Mouse (Mus musculus) heart, embryonic 10.5 days (tissue): ENCODE results near the gene Vamp9. TPM values are rescaled to one million over a fixed set of nuclear protein-coding genes. Genes with fewer than 3 reads are reported as not detected.

Experiments used
- DNase-seq: peaks from one replicate; pipeline ENCODE4 v3.0.0-alpha.2; 2017; ENCODE audit warnings: low spot score
- H3K27ac ChIP-seq: fragments of 300-500 bp; sonication (generic); 2 replicates; pipeline ENCODE4 v1.5.1; 2016; ENCODE audit warnings: mild to moderate bottlenecking
- H3K27me3 ChIP-seq: fragments of 300-500 bp; sonication (generic); 2 replicates; pipeline ENCODE4 v1.6.1; 2016; ENCODE audit warnings: mild to moderate bottlenecking; ENCODE audit not compliant: poor library complexity, insufficient read depth, severe bottlenecking
- H3K36me3 ChIP-seq: fragments of 300-500 bp; sonication (generic); 2 replicates; pipeline ENCODE4 v1.6.1; 2016; ENCODE audit warnings: mild to moderate bottlenecking, moderate library complexity
- H3K4me1 ChIP-seq: fragments of 300-500 bp; sonication (generic); 2 replicates; pipeline ENCODE4 v1.6.1; 2016; ENCODE audit warnings: mild to moderate bottlenecking
- H3K4me3 ChIP-seq: fragments of 300-500 bp; sonication (generic); 2 replicates; pipeline ENCODE4 v1.5.1; 2016; ENCODE audit warnings: mild to moderate bottlenecking, moderate library complexity
- H3K9me3 ChIP-seq: fragments of 300-500 bp; sonication (generic); 2 replicates; pipeline ENCODE4 v1.6.1; 2016; ENCODE audit warnings: mild to moderate bottlenecking, moderate library complexity
- WGBS: fragments of 180-500 bp; shearing (Covaris S2); methylation state at CpG from one replicate; pipeline ENCODE4 v1.1.7; 2016; 5-methylcytosine and 5-hydroxymethylcytosine counted together
- polyA plus RNA-seq: library from polyadenylated mRNA; unstranded; fragments of >200 nt; fragmentation: Nextera tagmentation; extraction: Ambion mirVana; gene quantifications from 2 replicates; pipeline ENCODE4 v1.2.1, GENCODE M21; 2016

The Vamp9 gene
- polyA plus RNA-seq, 1 experiment from 2014 or later = 0.35 TPM

- H3K27ac ChIP-seq = no peak overlapping the region
- DNase-seq = no peak
- H3K4me3 ChIP-seq = no peak overlapping the region
- no peaks in the 10 kb centered on the region for H3K27me3 ChIP-seq
- H3K36me3 ChIP-seq = no peaks in the 10 kb centered on the region
- 44% methylated on average over 12 of the region's 12 CpGs for WGBS
- H3K4me1 ChIP-seq = 0 out of 2 replicates have a peak, but pooled peaks cover 1% of the 10 kb centered on the region
- no peaks in the 10 kb centered on the region for H3K9me3 ChIP-seq
These were observed 14.3 kb upstream of the Vamp9 start for GRCm38 (mm10) chr5:99891516-99892441.

GRCm38 (mm10) chr5:99900041-99900440, 6.0 kb upstream of the Vamp9 start:
- H3K36me3 ChIP-seq = no peaks in the 10 kb centered on the region
- no peak overlapping the region for H3K27ac ChIP-seq
- DNase-seq = peak; percentile 79
- H3K4me3 ChIP-seq = no peak overlapping the region
- WGBS = 10% methylated on average over 6 of the region's 6 CpGs
- H3K4me1 ChIP-seq = peaks cover 7% of the 10 kb centered on the region; the same call in 1 of the 2 replicates
- H3K9me3 ChIP-seq = no peaks in the 10 kb centered on the region
- no peaks in the 10 kb centered on the region for H3K27me3 ChIP-seq

GRCm38 (mm10) chr5:99905731-99906130, 323 bp upstream of the Vamp9 start:
- Histone ChIP-seq H3K4me1 (peaks cover 9% of the 10 kb centered on the region; the same call in 1 of the 2 replicates), H3K9me3 (no peaks in the 10 kb centered on the region), H3K4me3 (peak overlapping the region; percentile 66), H3K27ac (peak overlapping the region; percentile 96; the same call in 1 of the 2 replicates), H3K27me3 (no peaks in the 10 kb centered on the region), H3K36me3 (no peaks in the 10 kb centered on the region)
- WGBS = 55% methylated on average over 7 of the region's 7 CpGs
- DNase-seq = no peak

GRCm38 (mm10) chr5:99915494-99915893, 9.4 kb downstream of the Vamp9 start:
- no peak for DNase-seq
- no peak overlapping the region for H3K27ac ChIP-seq
- WGBS = 22% methylated on average over 7 of the region's 7 CpGs
- no peaks in the 10 kb centered on the region for H3K9me3 ChIP-seq
- peaks cover 9% of the 10 kb centered on the region for H3K4me1 ChIP-seq
- no peaks in the 10 kb centered on the region for H3K36me3 ChIP-seq
- no peaks in the 10 kb centered on the region for H3K27me3 ChIP-seq
- no peak overlapping the region for H3K4me3 ChIP-seq

- Histone ChIP-seq H3K36me3 (no peaks in the 10 kb centered on the region), H3K27me3 (no peaks in the 10 kb centered on the region), H3K4me1 (no peaks in the 10 kb centered on the region), H3K4me3 (no peak overlapping the region), H3K9me3 (no peaks in the 10 kb centered on the region), H3K27ac (no peak overlapping the region)
- DNase-seq = peak; percentile 63
- 80% methylated on average over 8 of the region's 8 CpGs for WGBS
These were observed 16.0 kb downstream of the Vamp9 start for GRCm38 (mm10) chr5:99922033-99922432.

GRCm38 (mm10) chr5:99927951-99928350, 21.9 kb downstream of the Vamp9 start:
- no peaks in the 10 kb centered on the region for H3K9me3 ChIP-seq
- no peaks in the 10 kb centered on the region for H3K27me3 ChIP-seq
- DNase-seq = peak; percentile 73
- H3K27ac ChIP-seq = no peak overlapping the region
- no peaks in the 10 kb centered on the region for H3K4me1 ChIP-seq
- no peaks in the 10 kb centered on the region for H3K36me3 ChIP-seq
- WGBS = 48% methylated on average over 4 of the region's 4 CpGs
- no peak overlapping the region for H3K4me3 ChIP-seq

GRCm38 (mm10) chr5:99931910-99932309, 25.9 kb downstream of the Vamp9 start:
- Histone ChIP-seq H3K9me3 (no peaks in the 10 kb centered on the region), H3K36me3 (no peaks in the 10 kb centered on the region), H3K4me3 (no peak overlapping the region), H3K27me3 (no peaks in the 10 kb centered on the region), H3K4me1 (no peaks in the 10 kb centered on the region), H3K27ac (no peak overlapping the region)
- DNase-seq = peak; percentile 67
- 78% methylated on average over 6 of the region's 6 CpGs for WGBS

- WGBS = 71% methylated on average over 3 of the region's 3 CpGs
- Histone ChIP-seq H3K4me3 (no peak overlapping the region), H3K4me1 (no peaks in the 10 kb centered on the region), H3K27ac (no peak overlapping the region), H3K9me3 (peaks cover 4% of the 10 kb centered on the region), H3K36me3 (peaks cover 4% of the 10 kb centered on the region; the same call in 1 of the 2 replicates), H3K27me3 (no peaks in the 10 kb centered on the region)
- no peak for DNase-seq
These were observed 33.4 kb downstream of the Vamp9 start for GRCm38 (mm10) chr5:99939440-99939839.

- Histone ChIP-seq H3K27ac (no peak overlapping the region), H3K9me3 (peaks cover 16% of the 10 kb centered on the region), H3K36me3 (peaks cover 22% of the 10 kb centered on the region), H3K4me3 (no peak overlapping the region), H3K27me3 (no peaks in the 10 kb centered on the region), H3K4me1 (no peaks in the 10 kb centered on the region)
- DNase-seq = no peak
- 79% methylated on average over 10 of the region's 10 CpGs for WGBS
These were observed 35.2 kb downstream of the Vamp9 start for GRCm38 (mm10) chr5:99941273-99941672.

GRCm38 (mm10) chr5:99941776-99942502, 35.9 kb downstream of the Vamp9 start:
- no peaks in the 10 kb centered on the region for H3K4me1 ChIP-seq
- peaks cover 16% of the 10 kb centered on the region for H3K9me3 ChIP-seq
- no peak for DNase-seq
- H3K27me3 ChIP-seq = no peaks in the 10 kb centered on the region
- H3K27ac ChIP-seq = no peak overlapping the region
- peaks cover 26% of the 10 kb centered on the region for H3K36me3 ChIP-seq
- WGBS = 68% methylated on average over 10 of the region's 10 CpGs
- no peak overlapping the region for H3K4me3 ChIP-seq

- 68% methylated on average over 5 of the region's 5 CpGs for WGBS
- H3K27me3 ChIP-seq = no peaks in the 10 kb centered on the region
These were observed 46.5 kb downstream of the Vamp9 start for GRCm38 (mm10) chr5:99952513-99952912.

GRCm38 (mm10) chr5:99953883-99954282, 47.8 kb downstream of the Vamp9 start:
- Histone ChIP-seq H3K4me1 (no peaks in the 10 kb centered on the region), H3K27ac (no peak overlapping the region), H3K36me3 (peaks cover 18% of the 10 kb centered on the region), H3K27me3 (no peaks in the 10 kb centered on the region), H3K4me3 (no peak overlapping the region), H3K9me3 (no peaks in the 10 kb centered on the region)
- 61% methylated on average over 1 of the region's 1 CpGs for WGBS
- DNase-seq = no peak

More at GRCm38 (mm10) chr5:99952513-99952912, 46.5 kb downstream of the Vamp9 start:
- Histone ChIP-seq H3K4me3 (no peak overlapping the region), H3K27ac (no peak overlapping the region), H3K4me1 (no peaks in the 10 kb centered on the region), H3K9me3 (no peaks in the 10 kb centered on the region), H3K36me3 (peaks cover 12% of the 10 kb centered on the region; the same call in 1 of the 2 replicates)
- no peak for DNase-seq

GRCm38 (mm10) chr5:99958666-99959065, 52.6 kb downstream of the Vamp9 start:
- H3K4me1 ChIP-seq = no peaks in the 10 kb centered on the region
- WGBS = 81% methylated on average over 1 of the region's 1 CpGs
- no peak overlapping the region for H3K4me3 ChIP-seq
- H3K9me3 ChIP-seq = no peaks in the 10 kb centered on the region
- H3K27ac ChIP-seq = no peak overlapping the region
- no peaks in the 10 kb centered on the region for H3K27me3 ChIP-seq
- H3K36me3 ChIP-seq = peaks cover 52% of the 10 kb centered on the region
- DNase-seq = no peak
